Mouse (Mus musculus) heart, embryonic 15.5 days (tissue): ENCODE results near the gene Ppp2r5e. TPM values are rescaled to one million over a fixed set of nuclear protein-coding genes. Genes with fewer than 3 reads are reported as not detected.

Experiments used
- ATAC-seq: fragments of 200-750 bp; cut with Nextera tagmentation; replicated peaks from 2 replicates; pipeline ENCODE4 v1.8.0; 2017; ENCODE audit warnings: low read depth, moderate TSS enrichment; ENCODE audit not compliant: insufficient number of reproducible peaks, insufficient read depth, low FRiP score
- H3K27ac ChIP-seq: fragments of 300-500 bp; sonication (generic); 2 replicates; pipeline ENCODE4 v1.5.1; 2015; ENCODE audit warnings: mild to moderate bottlenecking, inconsistent platforms
- H3K27me3 ChIP-seq: fragments of 300-500 bp; sonication (generic); 2 replicates; pipeline ENCODE4 v1.6.1; 2015; ENCODE audit warnings: inconsistent platforms
- H3K36me3 ChIP-seq: fragments of 300-500 bp; sonication (generic); 2 replicates; pipeline ENCODE4 v1.6.1; 2015; ENCODE audit warnings: mild to moderate bottlenecking, inconsistent platforms
- H3K4me1 ChIP-seq: fragments of 300-500 bp; sonication (generic); replicated peaks from 2 replicates; pipeline ENCODE4 v1.6.1; 2015; ENCODE audit warnings: inconsistent platforms
- H3K4me2 ChIP-seq: fragments of 300-500 bp; sonication (generic); 2 replicates; pipeline ENCODE4 v1.6.1; 2015; ENCODE audit warnings: inconsistent platforms, mild to moderate bottlenecking, moderate library complexity
- H3K4me3 ChIP-seq: fragments of 300-500 bp; sonication (generic); 2 replicates; pipeline ENCODE4 v1.5.1; 2015; ENCODE audit warnings: mild to moderate bottlenecking, inconsistent platforms
- H3K9ac ChIP-seq: fragments of 300-500 bp; sonication (generic); 2 replicates; pipeline ENCODE4 v1.6.1; 2015; ENCODE audit warnings: mild to moderate bottlenecking, inconsistent platforms
- H3K9me3 ChIP-seq: fragments of 300-500 bp; sonication (generic); replicated peaks from 2 replicates; pipeline ENCODE4 v1.6.1; 2016; ENCODE audit warnings: inconsistent platforms
- WGBS: fragments of 180-500 bp; shearing (Covaris S2); methylation state at CpG from one replicate; pipeline ENCODE4 v1.1.7; 2015; ENCODE audit warnings: mixed read lengths; 5-methylcytosine and 5-hydroxymethylcytosine counted together
- polyA plus RNA-seq: library from polyadenylated mRNA; unstranded; fragments of >200 nt; fragmentation: Nextera tagmentation; extraction: Ambion mirVana; gene quantifications from 2 replicates; pipeline ENCODE4 v1.2.1, GENCODE M21; 2015

Gene Ppp2r5e
- polyA plus RNA-seq, 1 experiment from 2014 or later = 11.4 TPM

DNA sequence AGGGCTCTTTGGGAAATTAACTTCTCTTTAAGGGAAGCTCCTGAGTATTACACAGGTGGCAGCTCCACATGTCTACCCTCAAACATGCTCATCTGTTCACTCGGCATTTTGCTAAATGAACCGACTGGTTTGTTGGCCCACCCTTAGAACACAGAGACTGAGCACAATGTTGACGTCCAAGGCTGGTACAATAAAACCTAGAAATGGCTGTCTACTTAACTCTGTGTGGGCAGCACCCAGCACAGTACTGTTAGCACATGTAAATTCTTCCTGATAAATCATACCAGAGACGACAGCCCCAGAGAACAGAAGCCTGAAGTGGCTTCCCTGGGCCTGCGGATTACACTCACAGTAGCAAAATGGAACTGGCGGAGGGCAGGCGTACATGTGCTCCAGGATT lies 59.5 kb downstream of the Ppp2r5e start:
- Histone ChIP-seq H3K27ac (0 out of 2 replicates have a peak overlapping the region, but pooled peaks have one; percentile 25), H3K27me3 (no peaks in the 10 kb centered on the region), H3K9ac (no peak overlapping the region), H3K4me3 (no peak overlapping the region), H3K4me2 (no peak overlapping the region), H3K36me3 (no peaks in the 10 kb centered on the region), H3K4me1 (peaks cover 41% of the 10 kb centered on the region), H3K9me3 (no peaks in the 10 kb centered on the region)
- WGBS = 76% methylated on average over 7 of the region's 7 CpGs
- ATAC-seq = no peak

DNA sequence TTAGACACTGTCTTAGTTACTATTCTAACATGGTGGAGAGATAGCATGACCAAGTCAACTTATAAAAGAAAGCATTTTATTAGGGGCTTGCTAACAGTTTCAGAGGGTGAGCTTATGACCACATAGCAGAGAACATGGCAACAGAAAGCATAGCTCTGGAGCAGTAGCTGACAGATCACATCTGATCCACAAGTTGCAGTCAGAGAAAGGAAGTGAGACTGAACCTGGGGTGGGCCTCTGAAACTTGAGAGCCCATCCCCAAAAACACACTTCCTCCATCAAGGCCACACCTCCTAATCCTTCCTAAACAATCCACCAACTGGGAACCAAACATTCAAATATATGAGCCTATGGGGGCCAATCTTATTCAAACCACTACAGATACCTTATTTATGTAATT lies 62.9 kb downstream of the Ppp2r5e start:
- Histone ChIP-seq H3K36me3 (no peaks in the 10 kb centered on the region), H3K9me3 (no peaks in the 10 kb centered on the region), H3K27me3 (no peaks in the 10 kb centered on the region), H3K9ac (no peak overlapping the region), H3K4me3 (no peak overlapping the region), H3K4me1 (peaks cover 51% of the 10 kb centered on the region), H3K27ac (no peak overlapping the region), H3K4me2 (no peak overlapping the region)
- no peak for ATAC-seq

DNA sequence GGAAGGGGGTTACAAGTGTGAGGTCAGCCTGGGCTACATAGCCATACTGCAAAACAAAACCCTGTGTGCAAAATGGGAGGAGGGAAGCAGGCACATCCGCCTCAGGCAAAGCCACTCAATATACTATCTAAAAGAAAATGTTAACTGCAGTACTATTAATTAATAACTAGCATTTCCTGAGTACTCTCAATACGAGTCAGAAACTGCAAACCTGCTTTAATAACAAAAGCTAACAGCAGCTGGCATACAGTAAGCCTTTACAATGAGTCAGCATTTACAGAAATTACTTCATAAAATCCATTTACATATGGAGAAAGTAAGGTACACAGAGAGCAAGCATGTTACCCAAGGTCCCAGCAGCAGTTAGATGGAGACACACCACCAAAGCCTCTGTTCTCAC lies 64.2 kb downstream of the Ppp2r5e start:
- H3K4me1 ChIP-seq = peaks cover 45% of the 10 kb centered on the region
- no peaks in the 10 kb centered on the region for H3K36me3 ChIP-seq
- WGBS = 77% methylated on average over 2 of the region's 2 CpGs
- no peak overlapping the region for H3K4me2 ChIP-seq
- H3K9ac ChIP-seq = no peak overlapping the region
- H3K4me3 ChIP-seq = no peak overlapping the region
- no peaks in the 10 kb centered on the region for H3K27me3 ChIP-seq
- ATAC-seq = no peak
- no peak overlapping the region for H3K27ac ChIP-seq
- H3K9me3 ChIP-seq = no peaks in the 10 kb centered on the region

DNA sequence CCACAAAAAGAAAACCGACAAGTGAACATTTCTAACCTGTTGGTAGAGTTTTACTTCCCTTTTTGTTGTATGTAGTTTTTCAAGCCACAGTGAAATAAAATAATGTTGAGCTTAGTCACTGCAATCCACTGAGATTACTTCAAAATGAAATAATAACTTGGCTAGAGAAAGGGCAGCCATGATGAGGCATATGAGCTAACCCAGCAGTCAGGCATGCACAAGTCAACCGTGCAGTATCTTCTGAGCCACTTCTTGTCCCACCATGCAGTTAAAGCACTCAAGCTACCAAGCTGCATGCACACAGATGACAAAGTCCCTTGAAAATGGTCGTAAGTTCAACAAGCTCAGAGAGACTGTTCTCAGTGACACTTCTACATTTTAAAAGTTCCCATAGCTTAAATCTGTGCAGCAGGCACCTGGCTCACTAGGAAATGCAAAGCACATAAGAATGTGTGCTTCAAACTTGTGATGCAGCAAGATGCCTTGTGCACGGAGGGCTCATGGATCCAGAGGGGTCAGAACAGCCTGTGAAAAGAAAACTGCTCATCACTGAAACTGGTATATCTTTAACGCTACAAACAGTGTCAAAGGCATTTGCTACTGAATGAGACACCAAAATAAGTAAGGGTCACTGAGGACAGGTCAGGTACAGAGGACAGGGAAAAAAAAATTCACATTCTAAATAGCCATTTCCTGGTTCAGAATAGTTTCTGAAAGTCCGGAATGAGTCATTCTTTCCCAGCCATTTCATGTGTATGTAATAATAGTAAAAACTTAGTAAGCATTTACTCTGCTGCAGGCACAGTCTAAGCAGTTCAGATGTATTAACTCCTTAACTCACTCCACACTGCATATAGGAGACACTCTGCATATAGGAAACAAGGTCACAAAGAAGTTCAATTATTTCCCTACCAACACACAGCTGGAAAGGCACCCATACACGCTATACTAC lies 66.9 kb downstream of the Ppp2r5e start:
- WGBS = 59% methylated on average over 7 of the region's 7 CpGs
- no peak overlapping the region for H3K4me3 ChIP-seq
- no peak overlapping the region for H3K9ac ChIP-seq
- H3K9me3 ChIP-seq = no peaks in the 10 kb centered on the region
- no peaks in the 10 kb centered on the region for H3K36me3 ChIP-seq
- no peak for ATAC-seq
- H3K27ac ChIP-seq = peak overlapping the region; percentile 56
- H3K4me1 ChIP-seq = peaks cover 34% of the 10 kb centered on the region
- no peak overlapping the region for H3K4me2 ChIP-seq
- no peaks in the 10 kb centered on the region for H3K27me3 ChIP-seq

DNA sequence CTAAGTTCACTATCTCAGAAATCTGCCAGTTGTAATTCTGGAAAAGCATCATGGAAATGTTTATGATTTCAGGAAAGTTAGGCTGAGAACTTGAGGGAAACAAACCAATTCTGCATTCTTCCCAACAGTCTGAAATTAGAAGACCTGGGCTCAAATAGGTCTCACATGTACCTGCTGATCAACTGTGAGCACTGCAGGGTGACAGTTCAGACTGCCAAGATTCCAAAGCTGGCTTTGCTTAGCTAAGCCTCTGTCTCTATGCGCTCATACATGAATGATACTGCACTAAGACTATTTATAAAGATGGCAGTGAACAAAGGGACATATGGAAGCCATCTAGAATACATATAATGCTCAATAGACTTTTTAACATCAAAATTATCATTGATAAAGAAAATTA lies 67.7 kb downstream of the Ppp2r5e start:
- 64% methylated on average over 1 of the region's 1 CpGs for WGBS
- Histone ChIP-seq H3K36me3 (no peaks in the 10 kb centered on the region), H3K4me2 (no peak overlapping the region), H3K27me3 (no peaks in the 10 kb centered on the region), H3K27ac (no peak overlapping the region), H3K9me3 (no peaks in the 10 kb centered on the region), H3K4me1 (peaks cover 32% of the 10 kb centered on the region), H3K4me3 (no peak overlapping the region), H3K9ac (no peak overlapping the region)
- no peak for ATAC-seq

DNA sequence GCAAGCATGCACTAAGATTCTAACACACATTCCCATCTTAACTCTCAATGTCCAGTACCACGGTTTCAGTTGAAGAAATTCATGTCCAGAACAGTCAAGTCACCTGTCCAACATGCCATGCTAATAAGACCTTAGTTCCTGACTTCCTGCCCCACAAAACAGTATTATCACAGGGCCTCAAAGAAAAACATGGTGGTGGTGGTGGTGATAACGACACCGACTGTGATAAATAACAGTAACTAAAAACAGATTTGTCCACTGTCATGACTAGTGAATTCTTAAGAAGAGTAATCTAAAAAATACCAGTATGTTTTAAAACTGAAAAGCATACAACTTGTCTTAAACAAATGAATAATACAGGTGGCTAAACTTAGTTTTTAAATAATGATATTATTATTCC lies 71.8 kb downstream of the Ppp2r5e start:
- H3K27ac ChIP-seq = no peak overlapping the region
- no peak overlapping the region for H3K9ac ChIP-seq
- H3K27me3 ChIP-seq = no peaks in the 10 kb centered on the region
- no peak for ATAC-seq
- H3K4me3 ChIP-seq = no peak overlapping the region
- WGBS = 52% methylated on average over 3 of the region's 3 CpGs
- H3K9me3 ChIP-seq = no peaks in the 10 kb centered on the region
- H3K36me3 ChIP-seq = no peaks in the 10 kb centered on the region
- peaks cover 36% of the 10 kb centered on the region for H3K4me1 ChIP-seq
- no peak overlapping the region for H3K4me2 ChIP-seq

DNA sequence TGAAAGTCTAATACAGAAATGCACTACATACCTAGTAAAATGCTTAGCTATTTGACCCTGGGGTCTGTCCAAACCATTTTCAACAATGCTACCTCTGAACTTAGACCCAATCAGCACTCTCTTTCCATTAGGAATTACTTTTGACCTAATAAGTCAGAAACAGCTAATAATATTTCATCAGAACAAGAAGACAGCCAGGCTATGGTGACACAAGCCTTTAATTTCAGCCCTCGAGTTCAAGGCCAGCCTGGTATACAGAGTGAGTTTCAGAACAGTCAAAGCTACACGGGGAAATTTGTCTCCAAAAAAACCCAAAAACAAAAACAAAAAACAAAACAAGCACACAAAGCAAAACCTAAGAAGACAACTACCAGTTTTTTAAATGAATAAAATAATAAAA lies 73.1 kb downstream of the Ppp2r5e start:
- no peak overlapping the region for H3K27ac ChIP-seq
- H3K4me1 ChIP-seq = peaks cover 34% of the 10 kb centered on the region
- H3K4me3 ChIP-seq = no peak overlapping the region
- 69% methylated on average over 2 of the region's 2 CpGs for WGBS
- H3K27me3 ChIP-seq = no peaks in the 10 kb centered on the region
- no peaks in the 10 kb centered on the region for H3K9me3 ChIP-seq
- ATAC-seq = no peak
- H3K4me2 ChIP-seq = no peak overlapping the region
- no peaks in the 10 kb centered on the region for H3K36me3 ChIP-seq
- no peak overlapping the region for H3K9ac ChIP-seq

DNA sequence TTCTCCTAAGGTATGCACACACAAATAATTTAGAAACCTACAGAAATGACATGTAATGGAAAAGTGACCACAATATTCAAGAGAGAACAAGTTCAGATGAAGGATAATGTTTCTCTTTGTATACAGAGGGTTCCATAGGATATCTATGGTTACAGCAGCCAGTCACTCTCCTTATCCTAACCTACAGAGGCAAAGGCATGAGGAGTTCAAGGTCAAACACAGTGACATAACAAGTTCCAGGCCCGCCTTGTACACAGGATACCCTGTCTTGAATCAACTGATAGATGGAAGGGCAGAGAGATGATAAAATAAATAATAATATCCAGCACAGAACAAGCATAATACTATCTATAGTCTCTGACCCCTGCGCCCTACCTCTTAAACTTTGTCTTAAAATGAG lies 73.7 kb downstream of the Ppp2r5e start:
- Histone ChIP-seq H3K27me3 (no peaks in the 10 kb centered on the region), H3K4me3 (no peak overlapping the region), H3K36me3 (no peaks in the 10 kb centered on the region), H3K9ac (no peak overlapping the region), H3K27ac (no peak overlapping the region), H3K9me3 (no peaks in the 10 kb centered on the region), H3K4me2 (no peak overlapping the region), H3K4me1 (peaks cover 31% of the 10 kb centered on the region)
- 63% methylated on average over 2 of the region's 2 CpGs for WGBS
- no peak for ATAC-seq

DNA sequence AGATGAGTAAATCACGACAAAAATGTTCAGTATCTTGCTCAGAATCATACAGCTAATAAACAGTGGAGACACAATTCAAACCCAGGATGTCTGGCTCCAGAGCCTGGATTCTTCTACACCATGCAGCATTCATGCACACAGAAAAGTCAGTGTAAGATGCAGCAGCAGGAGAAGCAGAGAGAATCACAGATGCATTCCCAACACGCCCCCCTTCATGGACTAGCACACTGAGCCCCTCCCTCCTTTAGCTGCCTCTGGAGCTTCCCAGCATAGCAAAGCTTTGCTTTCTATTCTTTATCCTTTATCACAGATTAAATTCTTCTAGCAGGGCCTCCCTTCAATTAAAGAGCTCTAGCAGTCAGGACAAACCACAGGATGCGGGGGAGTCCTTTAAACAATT lies 75.7 kb downstream of the Ppp2r5e start:
- Histone ChIP-seq H3K4me1 (peaks cover 35% of the 10 kb centered on the region), H3K4me3 (no peak overlapping the region), H3K36me3 (no peaks in the 10 kb centered on the region), H3K27ac (peak overlapping the region; percentile 13), H3K9me3 (no peaks in the 10 kb centered on the region), H3K9ac (no peak overlapping the region), H3K4me2 (no peak overlapping the region), H3K27me3 (no peaks in the 10 kb centered on the region)
- 47% methylated on average over 3 of the region's 3 CpGs for WGBS
- ATAC-seq = no peak

DNA sequence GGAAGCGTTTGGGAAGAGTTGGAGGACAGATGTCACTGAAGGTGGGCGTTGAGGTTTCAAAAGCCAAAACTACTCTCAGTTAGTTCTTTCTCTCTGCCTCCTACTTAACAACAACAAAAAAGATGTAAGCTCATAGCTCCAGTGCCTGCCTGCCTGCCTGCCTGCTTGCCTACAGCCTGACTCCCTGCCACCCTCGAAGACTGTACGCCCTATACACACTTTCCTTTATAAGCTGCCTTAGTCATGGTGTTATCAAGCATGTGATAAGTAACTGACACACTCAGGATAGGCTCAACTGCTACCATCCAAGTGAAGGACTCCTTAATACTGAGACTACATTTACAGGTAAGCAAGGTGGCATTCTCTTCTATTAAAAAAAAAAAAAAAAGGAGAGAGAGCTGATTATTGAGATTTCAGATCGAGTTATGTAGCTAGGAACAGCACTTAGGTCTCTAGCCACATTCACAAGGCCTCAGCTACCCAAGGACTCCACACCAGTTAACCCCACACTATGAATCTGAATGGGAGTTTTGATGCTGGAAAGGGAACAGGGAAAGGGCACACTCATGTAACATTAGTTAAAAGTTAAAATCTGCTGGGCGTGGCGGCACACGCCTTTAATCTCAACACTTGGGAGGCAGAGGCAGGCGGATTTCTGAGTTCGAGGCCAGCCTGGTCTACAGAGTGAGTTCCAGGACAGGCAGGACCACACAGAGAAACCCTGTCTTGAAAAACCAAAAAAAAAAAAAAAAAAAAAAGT lies 76.7 kb downstream of the Ppp2r5e start:
- Histone ChIP-seq H3K9me3 (no peaks in the 10 kb centered on the region), H3K4me3 (no peak overlapping the region), H3K27ac (no peak overlapping the region), H3K36me3 (no peaks in the 10 kb centered on the region), H3K4me1 (peaks cover 39% of the 10 kb centered on the region), H3K4me2 (no peak overlapping the region), H3K27me3 (no peaks in the 10 kb centered on the region), H3K9ac (no peak overlapping the region)
- ATAC-seq = no peak
- 84% methylated on average over 10 of the region's 10 CpGs for WGBS

DNA sequence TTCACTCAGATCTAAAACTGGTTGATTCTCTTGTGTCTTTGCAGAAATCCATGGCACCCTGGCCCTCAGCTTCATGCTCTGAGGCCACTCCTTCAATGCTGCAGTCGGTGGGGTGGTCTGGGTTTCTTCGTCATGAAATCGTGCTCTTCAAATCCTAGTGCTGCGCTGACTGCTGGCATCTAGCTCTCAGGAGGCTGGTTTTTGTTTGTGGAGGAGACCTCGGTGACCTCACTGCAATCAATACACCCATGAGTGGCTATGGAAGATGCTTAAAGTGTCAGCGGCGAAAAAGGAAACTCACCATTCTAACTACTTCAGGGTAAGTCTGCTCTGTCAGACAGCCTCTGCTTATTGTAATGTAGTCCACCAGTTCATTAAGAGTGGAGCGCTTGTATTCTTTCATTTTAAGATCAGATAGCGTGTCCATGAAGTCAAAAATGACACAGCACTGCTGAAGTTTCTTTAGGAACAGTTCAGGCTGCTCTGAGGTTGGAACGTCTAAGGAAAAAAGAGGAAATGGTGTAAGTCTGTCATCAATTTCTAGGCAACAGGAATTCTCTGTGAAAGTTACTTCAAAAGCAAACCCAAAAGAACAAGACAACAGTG lies 80.6 kb downstream of the Ppp2r5e start:
- H3K4me1 ChIP-seq = peaks cover 28% of the 10 kb centered on the region
- no peak overlapping the region for H3K4me3 ChIP-seq
- no peaks in the 10 kb centered on the region for H3K27me3 ChIP-seq
- H3K36me3 ChIP-seq = no peaks in the 10 kb centered on the region
- no peaks in the 10 kb centered on the region for H3K9me3 ChIP-seq
- H3K9ac ChIP-seq = 0 out of 2 replicates have a peak overlapping the region, but pooled peaks have one; percentile 28
- no peak for ATAC-seq
- H3K4me2 ChIP-seq = peak overlapping the region; percentile 34; the same call in 1 of the 2 replicates
- 43% methylated on average over 10 of the region's 10 CpGs for WGBS
- H3K27ac ChIP-seq = peak overlapping the region; percentile 25
